Mouse (Mus musculus) adrenal gland (tissue): ENCODE measurements around the gene Smarcc1.

ENCODE experiments used
- intact Hi-C: fragments of 180-260 bp; cut with DNase I; formaldehyde crosslinking; loops from one replicate; pipeline ENCODE4 v1.15.1; 2025

Gene Smarcc1

GRCm38 (mm10) chr9:110229566-110230248, 112.2 kb downstream of the Smarcc1 start:
- intact Hi-C loops, result no loop called here

- intact Hi-C loops, result no loop called here
Observed at GRCm38 (mm10) chr9:110230395-110231071, 113.0 kb downstream of the Smarcc1 start.

GRCm38 (mm10) chr9:110234962-110235361, 117.5 kb downstream of the Smarcc1 start:
- intact Hi-C loops, result no loop called here

- intact Hi-C loops, result no loop called here
Observed at GRCm38 (mm10) chr9:110243221-110243833, 125.8 kb downstream of the Smarcc1 start, which contains the start of gene Cspg5. Cspg5 (plus strand) TSS chr9:110243783.

GRCm38 (mm10) chr9:110244567-110244888, 127.0 kb downstream of the Smarcc1 start:
- intact Hi-C loops, result no loop called here

GRCm38 (mm10) chr9:110244889-110245589, 127.5 kb downstream of the Smarcc1 start:
- intact Hi-C loops, result loop anchor here (5.0 kb wide), 1 partner anchor 47 kb away; no protein-coding TSS in a partner anchor

GRCm38 (mm10) chr9:110245590-110246320, 128.2 kb downstream of the Smarcc1 start:
- intact Hi-C loops, result loop anchor here (5.0 kb wide), 1 partner anchor 47 kb away; no protein-coding TSS in a partner anchor

- intact Hi-C loops, result loop anchor here (5.0 kb wide), 1 partner anchor 46 kb away; no protein-coding TSS in a partner anchor
Observed at GRCm38 (mm10) chr9:110246321-110246640, 128.8 kb downstream of the Smarcc1 start.

GRCm38 (mm10) chr9:110247049-110247448, 129.5 kb downstream of the Smarcc1 start:
- intact Hi-C loops, result loop anchor here (5.0 kb wide), 1 partner anchor 45 kb away; no protein-coding TSS in a partner anchor

GRCm38 (mm10) chr9:110248861-110249260, 131.4 kb downstream of the Smarcc1 start:
- intact Hi-C loops, result loop anchor here (5.0 kb wide), 1 partner anchor 43 kb away; no protein-coding TSS in a partner anchor

- intact Hi-C loops, result loop anchor here (5.0 kb wide), 1 partner anchor 42 kb away; no protein-coding TSS in a partner anchor
Observed at GRCm38 (mm10) chr9:110249823-110250543, 132.5 kb downstream of the Smarcc1 start.

GRCm38 (mm10) chr9:110250776-110251175, 133.3 kb downstream of the Smarcc1 start:
- intact Hi-C loops, result no loop called here

GRCm38 (mm10) chr9:110255407-110256019, 138.0 kb downstream of the Smarcc1 start:
- intact Hi-C loops, result no loop called here

- intact Hi-C loops, result no loop called here
Observed at GRCm38 (mm10) chr9:110258646-110259045, 141.1 kb downstream of the Smarcc1 start.

GRCm38 (mm10) chr9:110259118-110259517, 141.6 kb downstream of the Smarcc1 start:
- intact Hi-C loops, result no loop called here

- intact Hi-C loops, result no loop called here
Observed at GRCm38 (mm10) chr9:110263181-110263580, 145.7 kb downstream of the Smarcc1 start.

GRCm38 (mm10) chr9:110264991-110265390, 147.5 kb downstream of the Smarcc1 start:
- intact Hi-C loops, result no loop called here

- intact Hi-C loops, result no loop called here
Observed at GRCm38 (mm10) chr9:110268416-110268815, 150.9 kb downstream of the Smarcc1 start.

- intact Hi-C loops, result no loop called here
Observed at GRCm38 (mm10) chr9:110272330-110272729, 154.8 kb downstream of the Smarcc1 start.

GRCm38 (mm10) chr9:110273507-110273906, 156.0 kb downstream of the Smarcc1 start:
- intact Hi-C loops, result no loop called here
